Mouse (Mus musculus) heart, embryonic 11.5 days (tissue): ENCODE measurements around the gene Ndufc2. TPM values are rescaled to one million over a fixed set of nuclear protein-coding genes. Genes with fewer than 3 reads are reported as not detected.
"Not testable (repeated sequence)": the region's sequence is repeated elsewhere in the genome, so short reads cannot be mapped to it uniquely, and the experiment has no call there.

ENCODE experiments used
- ATAC-seq: fragments of 200-750 bp; cut with Nextera tagmentation; replicated peaks from 2 replicates; pipeline ENCODE4 v1.8.0; 2017; ENCODE audit warnings: moderate library complexity; ENCODE audit not compliant: insufficient number of reproducible peaks, low FRiP score, low TSS enrichment
- H3K27ac ChIP-seq: fragments of 300-500 bp; sonication (generic); 2 replicates; pipeline ENCODE4 v1.5.1; 2014; ENCODE audit warnings: mild to moderate bottlenecking, low read depth, low read length
- H3K27me3 ChIP-seq: fragments of 300-500 bp; sonication (generic); 2 replicates; pipeline ENCODE4 v1.6.1; 2014; ENCODE audit warnings: mild to moderate bottlenecking, low read length, mixed read lengths; ENCODE audit not compliant: control insufficient read depth, insufficient read depth
- H3K36me3 ChIP-seq: fragments of 300-500 bp; sonication (generic); 2 replicates; pipeline ENCODE4 v1.6.1; 2014; ENCODE audit warnings: mild to moderate bottlenecking, low read length, moderate library complexity, mixed read lengths; ENCODE audit not compliant: control insufficient read depth, insufficient read depth
- H3K4me1 ChIP-seq: fragments of 300-500 bp; sonication (generic); 2 replicates; pipeline ENCODE4 v1.6.1; 2014; ENCODE audit warnings: low read length; ENCODE audit not compliant: control insufficient read depth, insufficient read depth
- H3K4me2 ChIP-seq: fragments of 300-500 bp; sonication (generic); 2 replicates; pipeline ENCODE4 v1.6.1; 2014; ENCODE audit warnings: mild to moderate bottlenecking, moderate library complexity
- H3K4me3 ChIP-seq: fragments of 300-500 bp; sonication (generic); 2 replicates; pipeline ENCODE4 v1.5.1; 2014; ENCODE audit warnings: low read depth, low read length
- H3K9ac ChIP-seq: fragments of 300-500 bp; sonication (generic); 2 replicates; pipeline ENCODE4 v1.6.1; 2014; ENCODE audit warnings: mild to moderate bottlenecking, low read depth, low read length, moderate library complexity
- H3K9me3 ChIP-seq: fragments of 300-500 bp; sonication (generic); replicated peaks from 2 replicates; pipeline ENCODE4 v1.6.1; 2016; ENCODE audit warnings: low read length; ENCODE audit not compliant: control insufficient read depth
- WGBS: fragments of 180-500 bp; shearing (Covaris S2); extraction: QIAGEN DNeasy Blood & Tissue Kit; methylation state at CpG from one replicate; pipeline ENCODE4 v1.1.7; 2014; ENCODE audit not compliant: insufficient replicate concordance; 5-methylcytosine and 5-hydroxymethylcytosine counted together
- polyA plus RNA-seq: library from polyadenylated mRNA; unstranded; fragments of >200 nt; fragmentation: Nextera tagmentation; extraction: Ambion mirVana; gene quantifications from 2 replicates; pipeline ENCODE4 v1.2.1, GENCODE M21; 2014

The Ndufc2 gene
- polyA plus RNA-seq, 1 experiment from 2014 or later: 505 TPM

GRCm38 (mm10) chr7:97451023-97451422, 51.2 kb downstream of the Ndufc2 start, which contains the start of gene Kctd14:
TSS of gene Kctd14 (plus strand) at chr7:97451323.
- not testable (repeated sequence) for H3K4me1 ChIP-seq, ATAC-seq, H3K36me3 ChIP-seq, H3K4me3 ChIP-seq, H3K9me3 ChIP-seq, H3K9ac ChIP-seq, H3K4me2 ChIP-seq, H3K27me3 ChIP-seq, H3K27ac ChIP-seq
- WGBS: 56% methylated on average over 2 of the region's 2 CpGs

GRCm38 (mm10) chr7:97452196-97452595, 52.4 kb downstream of the Ndufc2 start:
- no peak overlapping the region for H3K4me2 ChIP-seq

GRCm38 (mm10) chr7:97453141-97453921, 53.5 kb downstream of the Ndufc2 start:
- Histone ChIP-seq H3K4me1 (peaks cover 2% of the 10 kb centered on the region; the same call in 1 of the 2 replicates), H3K9ac (peak overlapping the region; percentile 73), H3K36me3 (no peaks in the 10 kb centered on the region), H3K9me3 (no peaks in the 10 kb centered on the region), H3K27me3 (no peaks in the 10 kb centered on the region), H3K4me2 (peak overlapping the region; percentile 92), H3K27ac (no peak overlapping the region; the same call in 1 of the 2 replicates), H3K4me3 (peak overlapping the region; percentile 53)
- WGBS: 3% methylated on average over 27 of the region's 27 CpGs
- ATAC-seq: peak; percentile 77

More at GRCm38 (mm10) chr7:97452196-97452595, 52.4 kb downstream of the Ndufc2 start:
- Histone ChIP-seq H3K27me3 (no peaks in the 10 kb centered on the region), H3K4me1 (peaks cover 2% of the 10 kb centered on the region; the same call in 1 of the 2 replicates), H3K9me3 (no peaks in the 10 kb centered on the region), H3K27ac (no peak overlapping the region), H3K4me3 (no peak overlapping the region), H3K9ac (no peak overlapping the region), H3K36me3 (no peaks in the 10 kb centered on the region)
- WGBS: 88% methylated on average over 6 of the region's 6 CpGs
- ATAC-seq: no peak

GRCm38 (mm10) chr7:97454795-97455194, 55.0 kb downstream of the Ndufc2 start:
- Histone ChIP-seq H3K9me3 (no peaks in the 10 kb centered on the region), H3K27ac (no peak overlapping the region), H3K9ac (no peak overlapping the region), H3K4me1 (peaks cover 2% of the 10 kb centered on the region; the same call in 1 of the 2 replicates), H3K4me2 (no peak overlapping the region), H3K4me3 (no peak overlapping the region), H3K36me3 (no peaks in the 10 kb centered on the region), H3K27me3 (no peaks in the 10 kb centered on the region)
- 92% methylated on average over 10 of the region's 10 CpGs for WGBS
- ATAC-seq: no peak

GRCm38 (mm10) chr7:97455577-97455976, 55.8 kb downstream of the Ndufc2 start:
- Histone ChIP-seq H3K36me3 (no peaks in the 10 kb centered on the region), H3K9me3 (no peaks in the 10 kb centered on the region), H3K4me3 (no peak overlapping the region), H3K27ac (no peak overlapping the region), H3K27me3 (no peaks in the 10 kb centered on the region), H3K4me2 (no peak overlapping the region), H3K4me1 (peaks cover 2% of the 10 kb centered on the region; the same call in 1 of the 2 replicates), H3K9ac (no peak overlapping the region)
- 81% methylated on average over 3 of the region's 3 CpGs for WGBS
- ATAC-seq: no peak

Other genes with a start within 250 kb of the Ndufc2 start
- gene Usp35, start 68.0 kb upstream of the Ndufc2 start, polyA plus RNA-seq: 1.3 and 1.7 TPM in 2 replicates
- gene Kctd21, start 67.7 kb upstream of the Ndufc2 start, polyA plus RNA-seq: 3.6 and 3.8 TPM in 2 replicates
- 35.1 and 39.2 TPM in 2 replicates for gene Alg8, start 28.4 kb upstream of the Ndufc2 start, polyA plus RNA-seq
- gene Thrsp, start 17.7 kb downstream of the Ndufc2 start, polyA plus RNA-seq: 0.11 and 0.96 TPM in 2 replicates
- 0.66 and 0.67 TPM in 2 replicates for gene Kctd14, start 51.3 kb downstream of the Ndufc2 start, polyA plus RNA-seq
- 37.8 and 40.1 TPM in 2 replicates for gene Ints4, start 81.0 kb downstream of the Ndufc2 start, polyA plus RNA-seq
- 34.1 and 37.0 TPM in 2 replicates for gene Aamdc, start 179.5 kb downstream of the Ndufc2 start, polyA plus RNA-seq
- gene Rsf1, start 179.9 kb downstream of the Ndufc2 start, polyA plus RNA-seq: 13.3 and 16.2 TPM in 2 replicates